Mouse (Mus musculus) limb, embryonic 11.5 days (tissue): ENCODE results near the gene Lypla2. TPM values are rescaled to one million over a fixed set of nuclear protein-coding genes. Genes with fewer than 3 reads are reported as not detected.

Experiments
- ATAC-seq: fragments of 200-750 bp; cut with Nextera tagmentation; 2 replicates; pipeline ENCODE4 v1.8.0; 2017; ENCODE audit warnings: low read depth; ENCODE audit not compliant: insufficient number of reproducible peaks, low FRiP score, low TSS enrichment
- DNase-seq: peaks from one replicate; pipeline ENCODE4 v3.0.0-alpha.2; 2015; ENCODE audit warnings: low spot score
- H3K27ac ChIP-seq: fragments of 300-500 bp; sonication (generic); replicated peaks from 2 replicates; pipeline ENCODE4 v1.5.1; 2014; ENCODE audit warnings: low read depth, mild to moderate bottlenecking, low read length
- H3K27me3 ChIP-seq: fragments of 300-500 bp; sonication (generic); 2 replicates; pipeline ENCODE4 v1.6.1; 2014; ENCODE audit warnings: mild to moderate bottlenecking, low read length, mixed read lengths; ENCODE audit not compliant: control insufficient read depth, insufficient read depth
- H3K36me3 ChIP-seq: fragments of 300-500 bp; sonication (generic); 2 replicates; pipeline ENCODE4 v1.6.1; 2014; ENCODE audit warnings: mild to moderate bottlenecking, low read length, moderate library complexity, mixed read lengths; ENCODE audit not compliant: control insufficient read depth, insufficient read depth
- H3K4me1 ChIP-seq: fragments of 300-500 bp; sonication (generic); 2 replicates; pipeline ENCODE4 v1.6.1; 2014; ENCODE audit warnings: low read length, mixed read lengths; ENCODE audit not compliant: control insufficient read depth, insufficient read depth
- H3K4me2 ChIP-seq: fragments of 300-500 bp; sonication (generic); 2 replicates; pipeline ENCODE4 v1.6.1; 2014; ENCODE audit warnings: low read depth, mild to moderate bottlenecking, moderate library complexity; ENCODE audit not compliant: severe bottlenecking
- H3K4me3 ChIP-seq: fragments of 300-500 bp; sonication (generic); 2 replicates; pipeline ENCODE4 v1.5.1; 2014; ENCODE audit warnings: low read depth, low read length
- H3K9ac ChIP-seq: fragments of 300-500 bp; sonication (generic); 2 replicates; pipeline ENCODE4 v1.6.1; 2014; ENCODE audit warnings: mild to moderate bottlenecking, low read length
- H3K9me3 ChIP-seq: fragments of 300-500 bp; sonication (generic); 2 replicates; pipeline ENCODE4 v1.6.1; 2016; ENCODE audit warnings: low read length; ENCODE audit not compliant: control insufficient read depth
- WGBS: fragments of 180-500 bp; shearing (Covaris S2); extraction: QIAGEN DNeasy Blood & Tissue Kit; methylation state at CpG from one replicate; pipeline ENCODE4 v1.1.7; 2014; 5-methylcytosine and 5-hydroxymethylcytosine counted together
- polyA plus RNA-seq: library from polyadenylated mRNA; unstranded; fragments of >200 nt; fragmentation: Nextera tagmentation; extraction: Ambion mirVana; gene quantifications from 2 replicates; pipeline ENCODE4 v1.2.1, GENCODE M21; 2014

The Lypla2 gene
- polyA plus RNA-seq: 139 TPM in 2 replicates

- Histone ChIP-seq H3K9me3 (no peaks in the 10 kb centered on the region), H3K4me2 (peak within 1 kb of the TSS; percentile 90), H3K4me1 (peaks cover 8% of the 10 kb centered on the region), H3K27me3 (no peaks in the 10 kb centered on the region), H3K4me3 (peak within 1 kb of the TSS; percentile 75), H3K27ac (no peak within 1 kb of the TSS), H3K36me3 (peaks cover 21% of the 10 kb centered on the region), H3K9ac (peak within 1 kb of the TSS; percentile 68)
- DNase-seq (peak; percentile 85), ATAC-seq (peak; percentile 69)
- WGBS: 1% methylated on average over 19 of the region's 19 CpGs
Observed at GRCm38 (mm10) chr4:135972556-135972906, at the start of gene Lypla2. Gene Lypla2 (minus strand): TSS chr4:135972626.

GRCm38 (mm10) chr4:136021549-136022047 is 49.2 kb upstream of the Lypla2 start, which contains the start of gene Eloa:
Gene Eloa (minus strand): TSS chr4:136021763.
- Histone ChIP-seq H3K27ac (peak within 1 kb of the TSS; percentile 52; the same call in 1 of the 2 replicates), H3K27me3 (no peaks in the 10 kb centered on the region), H3K36me3 (no peaks in the 10 kb centered on the region; the same call in 1 of the 2 replicates), H3K4me1 (peaks cover 4% of the 10 kb centered on the region), H3K9ac (peak within 1 kb of the TSS; percentile 91), H3K4me3 (peak within 1 kb of the TSS; percentile 97), H3K4me2 (peak within 1 kb of the TSS; percentile 67), H3K9me3 (no peaks in the 10 kb centered on the region)
- ATAC-seq (peak; percentile 99), DNase-seq (peak; percentile 100)
- 0% methylated on average over 48 of the region's 48 CpGs for WGBS

- Histone ChIP-seq H3K4me2 (peak overlapping the region; percentile 67), H3K36me3 (no peaks in the 10 kb centered on the region; the same call in 1 of the 2 replicates), H3K27me3 (no peaks in the 10 kb centered on the region), H3K9me3 (no peaks in the 10 kb centered on the region), H3K27ac (peak overlapping the region; percentile 52; the same call in 1 of the 2 replicates), H3K4me3 (peak overlapping the region; percentile 97), H3K4me1 (peaks cover 4% of the 10 kb centered on the region), H3K9ac (peak overlapping the region; percentile 91)
- DNase-seq (no peak), ATAC-seq (peak; percentile 65)
- WGBS: under 1% methylated on average over 62 of the region's 62 CpGs
Observed at GRCm38 (mm10) chr4:136020743-136021548, 48.5 kb upstream of the Lypla2 start.

GRCm38 (mm10) chr4:136016059-136016602 is 43.7 kb upstream of the Lypla2 start:
- H3K9ac ChIP-seq: no peak overlapping the region
- H3K4me3 ChIP-seq: no peak overlapping the region
- H3K36me3 ChIP-seq: peaks cover 9% of the 10 kb centered on the region
- no peak overlapping the region for H3K4me2 ChIP-seq
- H3K9me3 ChIP-seq: no peaks in the 10 kb centered on the region
- ATAC-seq (no peak), DNase-seq (no peak)
- H3K27ac ChIP-seq: no peak overlapping the region
- H3K4me1 ChIP-seq: peaks cover 4% of the 10 kb centered on the region
- 89% methylated on average over 3 of the region's 3 CpGs for WGBS
- H3K27me3 ChIP-seq: no peaks in the 10 kb centered on the region

GRCm38 (mm10) chr4:136010586-136010985 is 38.2 kb upstream of the Lypla2 start:
- DNase-seq (no peak), ATAC-seq (no peak)
- no peak overlapping the region for H3K27ac ChIP-seq
- no peak overlapping the region for H3K4me2 ChIP-seq
- no peak overlapping the region for H3K9ac ChIP-seq
- no peaks in the 10 kb centered on the region for H3K27me3 ChIP-seq
- H3K9me3 ChIP-seq: no peaks in the 10 kb centered on the region
- WGBS: 98% methylated on average over 4 of the region's 4 CpGs
- no peaks in the 10 kb centered on the region for H3K4me1 ChIP-seq
- no peak overlapping the region for H3K4me3 ChIP-seq
- peaks cover 35% of the 10 kb centered on the region for H3K36me3 ChIP-seq

GRCm38 (mm10) chr4:136008782-136009447 is 36.5 kb upstream of the Lypla2 start:
- no peak overlapping the region for H3K4me3 ChIP-seq
- 96% methylated on average over 8 of the region's 8 CpGs for WGBS
- no peak overlapping the region for H3K9ac ChIP-seq
- DNase-seq: no peak
- no peak overlapping the region for H3K4me2 ChIP-seq
- H3K36me3 ChIP-seq: peaks cover 44% of the 10 kb centered on the region
- H3K9me3 ChIP-seq: no peaks in the 10 kb centered on the region
- no peaks in the 10 kb centered on the region for H3K27me3 ChIP-seq
- H3K4me1 ChIP-seq: no peaks in the 10 kb centered on the region
- no peak for ATAC-seq
- H3K27ac ChIP-seq: no peak overlapping the region

- Histone ChIP-seq H3K27ac (no peak overlapping the region), H3K4me2 (no peak overlapping the region), H3K4me1 (no peaks in the 10 kb centered on the region), H3K4me3 (no peak overlapping the region), H3K27me3 (no peaks in the 10 kb centered on the region), H3K9me3 (no peaks in the 10 kb centered on the region), H3K36me3 (peaks cover 42% of the 10 kb centered on the region), H3K9ac (no peak overlapping the region)
- DNase-seq (no peak), ATAC-seq (no peak)
- WGBS: 97% methylated on average over 3 of the region's 3 CpGs
Observed at GRCm38 (mm10) chr4:136006821-136007220, 34.4 kb upstream of the Lypla2 start.

- Histone ChIP-seq H3K36me3 (peaks cover 36% of the 10 kb centered on the region), H3K27me3 (no peaks in the 10 kb centered on the region), H3K4me1 (no peaks in the 10 kb centered on the region), H3K4me2 (no peak overlapping the region), H3K27ac (no peak overlapping the region), H3K9me3 (no peaks in the 10 kb centered on the region), H3K4me3 (no peak overlapping the region), H3K9ac (no peak overlapping the region)
- DNase-seq (no peak), ATAC-seq (no peak)
- WGBS: 87% methylated on average over 2 of the region's 2 CpGs
Observed at GRCm38 (mm10) chr4:136004921-136005320, 32.5 kb upstream of the Lypla2 start.
